Mouse (Mus musculus) forebrain, postnatal 0 days (tissue): ENCODE results near the gene Pdx1. TPM values are rescaled to one million over a fixed set of nuclear protein-coding genes. Genes with fewer than 3 reads are reported as not detected.

ENCODE experiments used
- ATAC-seq: fragments of 200-750 bp; cut with Nextera tagmentation; 2 replicates; pipeline ENCODE4 v1.8.0; 2017; ENCODE audit warnings: mild to moderate bottlenecking, moderate library complexity
- DNase-seq: peaks from one replicate; pipeline ENCODE4 v3.0.0-alpha.2; 2015
- H3K27ac ChIP-seq: fragments of 300-500 bp; sonication (generic); 2 replicates; pipeline ENCODE4 v1.5.1; 2014; ENCODE audit warnings: low read depth, mild to moderate bottlenecking, antibody characterized with exemption, low read length, moderate library complexity, mixed read lengths
- H3K27me3 ChIP-seq: fragments of 300-500 bp; sonication (generic); 2 replicates; pipeline ENCODE4 v1.6.1; 2014; ENCODE audit warnings: mild to moderate bottlenecking, low read length, mixed read lengths; ENCODE audit not compliant: insufficient read depth
- H3K36me3 ChIP-seq: fragments of 300-500 bp; sonication (generic); 2 replicates; pipeline ENCODE4 v1.6.1; 2014; ENCODE audit warnings: mild to moderate bottlenecking, moderate library complexity; ENCODE audit not compliant: insufficient read depth
- H3K4me1 ChIP-seq: fragments of 300-500 bp; sonication (generic); 2 replicates; pipeline ENCODE4 v1.6.1; 2014; ENCODE audit warnings: antibody characterized with exemption; ENCODE audit not compliant: insufficient read depth
- H3K4me2 ChIP-seq: fragments of 300-500 bp; sonication (generic); 2 replicates; pipeline ENCODE4 v1.6.1; 2014; ENCODE audit warnings: low read depth, mild to moderate bottlenecking, moderate library complexity
- H3K4me3 ChIP-seq: fragments of 300-500 bp; sonication (generic); 2 replicates; pipeline ENCODE4 v1.5.1; 2014; ENCODE audit warnings: low read depth, low read length, mixed read lengths
- H3K9ac ChIP-seq: fragments of 300-500 bp; sonication (generic); 2 replicates; pipeline ENCODE4 v1.6.1; 2014; ENCODE audit warnings: mild to moderate bottlenecking
- H3K9me3 ChIP-seq: fragments of 300-500 bp; sonication (generic); 2 replicates; pipeline ENCODE4 v1.6.1; 2016; ENCODE audit warnings: low read length
- CTCF ChIP-seq: sonication (generic); IDR thresholded peaks from 2 replicates; pipeline ENCODE4 v1.5.1; 2016; ENCODE audit warnings: antibody characterized with exemption, control low read depth, low read depth
- WGBS: fragments of 180-500 bp; shearing (Covaris S2); extraction: QIAGEN DNeasy Blood & Tissue Kit; methylation state at CpG from one replicate; pipeline ENCODE4 v1.1.7; 2014; 5-methylcytosine and 5-hydroxymethylcytosine counted together
- polyA plus RNA-seq: library from polyadenylated mRNA; unstranded; fragments of >200 nt; fragmentation: Nextera tagmentation; extraction: Ambion mirVana; gene quantifications from 2 replicates; pipeline ENCODE4 v1.2.1, GENCODE M21; 2015
- total RNA-seq: library from RNA; depleted of rRNA; stranded (reverse); fragments of >200 nt; gene quantifications from 2 replicates; pipeline ENCODE4 v1.2.3, GENCODE M21; 2014

The Pdx1 gene
- total and polyA plus RNA-seq, 2 experiments from 2014 or later: not detected

GRCm38 (mm10) chr5:147261899-147262541 lies 7.7 kb upstream of the Pdx1 start:
- no peak overlapping the region for H3K4me3 ChIP-seq
- H3K36me3 ChIP-seq: no peaks in the 10 kb centered on the region
- no peaks in the 10 kb centered on the region for H3K4me1 ChIP-seq
- H3K9ac ChIP-seq: no peak overlapping the region
- H3K4me2 ChIP-seq: no peak overlapping the region
- no peaks in the 10 kb centered on the region for H3K9me3 ChIP-seq
- ATAC-seq (no peak), DNase-seq (no peak)
- peaks cover 31% of the 10 kb centered on the region for H3K27me3 ChIP-seq
- H3K27ac ChIP-seq: no peak overlapping the region
- TF ChIP-seq CTCF: no peak
- 66% methylated on average over 11 of the region's 11 CpGs for WGBS

GRCm38 (mm10) chr5:147263945-147264344 lies 5.8 kb upstream of the Pdx1 start:
- no peak for ATAC-seq
- 52% methylated on average over 4 of the region's 4 CpGs for WGBS

GRCm38 (mm10) chr5:147267434-147267833 lies 2.3 kb upstream of the Pdx1 start:
- Histone ChIP-seq H3K4me2 (no peak overlapping the region), H3K27ac (no peak overlapping the region), H3K9me3 (no peaks in the 10 kb centered on the region), H3K9ac (no peak overlapping the region), H3K27me3 (peaks cover 81% of the 10 kb centered on the region), H3K4me1 (no peaks in the 10 kb centered on the region), H3K36me3 (no peaks in the 10 kb centered on the region), H3K4me3 (no peak overlapping the region)
- no peak for TF ChIP-seq CTCF
- DNase-seq (no peak), ATAC-seq (no peak)
- 9% methylated on average over 6 of the region's 6 CpGs for WGBS

More at GRCm38 (mm10) chr5:147263945-147264344, 5.8 kb upstream of the Pdx1 start:
- no peak overlapping the region for H3K4me3 ChIP-seq
- H3K27me3 ChIP-seq: peaks cover 50% of the 10 kb centered on the region
- no peaks in the 10 kb centered on the region for H3K36me3 ChIP-seq
- no peak for DNase-seq
- H3K4me2 ChIP-seq: no peak overlapping the region
- H3K4me1 ChIP-seq: no peaks in the 10 kb centered on the region
- no peak overlapping the region for H3K9ac ChIP-seq
- TF ChIP-seq CTCF: no peak
- no peaks in the 10 kb centered on the region for H3K9me3 ChIP-seq
- H3K27ac ChIP-seq: no peak overlapping the region

GRCm38 (mm10) chr5:147268728-147269127 lies 1.0 kb upstream of the Pdx1 start:
- DNase-seq: no peak
- no peak for ATAC-seq
- Histone ChIP-seq H3K27ac (no peak overlapping the region), H3K4me3 (no peak overlapping the region), H3K4me2 (no peak overlapping the region), H3K9ac (no peak overlapping the region), H3K4me1 (no peaks in the 10 kb centered on the region), H3K36me3 (no peaks in the 10 kb centered on the region), H3K9me3 (no peaks in the 10 kb centered on the region), H3K27me3 (peaks cover 85% of the 10 kb centered on the region)
- 5% methylated on average over 8 of the region's 8 CpGs for WGBS
- no peak for TF ChIP-seq CTCF

- TF ChIP-seq CTCF: no peak
- whole genome bisulfite sequencing: 3% methylated on average over 6 of the region's 6 CpGs
- ATAC-seq: no peak
Measured at GRCm38 (mm10) chr5:147269371-147269770, 388 bp upstream of the Pdx1 start.

GRCm38 (mm10) chr5:147270673-147271655 lies 1.2 kb downstream of the Pdx1 start:
- H3K27ac ChIP-seq: no peak overlapping the region
- H3K36me3 ChIP-seq: no peaks in the 10 kb centered on the region
- peaks cover 88% of the 10 kb centered on the region for H3K27me3 ChIP-seq
- ATAC-seq (no peak), DNase-seq (no peak)
- 1% methylated on average over 29 of the region's 29 CpGs for WGBS
- H3K9me3 ChIP-seq: no peaks in the 10 kb centered on the region
- H3K4me1 ChIP-seq: no peaks in the 10 kb centered on the region
- no peak overlapping the region for H3K4me3 ChIP-seq
- no peak overlapping the region for H3K4me2 ChIP-seq
- no peak overlapping the region for H3K9ac ChIP-seq
- TF ChIP-seq CTCF: no peak

More at GRCm38 (mm10) chr5:147269371-147269770, 388 bp upstream of the Pdx1 start:
- Histone ChIP-seq H3K36me3 (no peaks in the 10 kb centered on the region), H3K4me3 (no peak overlapping the region), H3K27me3 (peaks cover 85% of the 10 kb centered on the region), H3K27ac (no peak overlapping the region), H3K4me2 (no peak overlapping the region), H3K9me3 (no peaks in the 10 kb centered on the region), H3K9ac (no peak overlapping the region), H3K4me1 (no peaks in the 10 kb centered on the region)
- no peak for DNase-seq
